Mouse (Mus musculus): ENCODE data around the gene Kcng4. TPM values are rescaled to one million over a fixed set of nuclear protein-coding genes. Genes with fewer than 3 reads are reported as not detected.

The Kcng4 gene
- polyA plus RNA-seq, 1 experiment: 0.51 TPM

DNA sequence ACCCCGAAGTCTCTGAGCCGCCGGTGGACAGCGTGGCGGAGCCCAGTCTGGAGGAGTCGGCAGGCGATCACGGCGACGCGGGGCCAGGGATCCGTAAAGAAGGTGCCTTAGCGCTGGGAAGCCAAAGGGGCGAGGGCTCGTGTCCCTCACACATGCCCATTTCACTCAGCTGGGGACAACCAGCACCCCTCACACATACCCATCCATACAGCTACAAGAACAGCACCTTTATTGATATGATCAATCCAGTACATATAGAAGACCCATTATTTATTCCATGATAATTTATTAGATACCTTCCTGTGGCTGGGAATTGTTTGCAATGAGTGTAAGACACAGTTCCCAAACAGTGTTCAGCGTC, 60.1 kb downstream of the Kcng4 start:
- DNase-seq: no peak
- TF ChIP-seq CTCF (IDR thresholded peaks at IDR 0.05; ENCODE audit: insufficient read depth, low read length) (no peak), POLR2A (IDR thresholded peaks at IDR 0.05; ENCODE audit: borderline replicate concordance, extremely low read depth, low read depth, low read length) (no peak)
- Histone ChIP-seq H3K4me1 (ENCODE audit: control insufficient read depth, insufficient read depth, low read length) (peaks cover 10% of the 10 kb centered on the region), H3K4me3 (replicated peaks; ENCODE audit: extremely low read depth, low read depth, low read length) (peak overlapping the region; percentile 67)
- under 1% methylated on average over 16 of the region's 16 CpGs for WGBS

DNA sequence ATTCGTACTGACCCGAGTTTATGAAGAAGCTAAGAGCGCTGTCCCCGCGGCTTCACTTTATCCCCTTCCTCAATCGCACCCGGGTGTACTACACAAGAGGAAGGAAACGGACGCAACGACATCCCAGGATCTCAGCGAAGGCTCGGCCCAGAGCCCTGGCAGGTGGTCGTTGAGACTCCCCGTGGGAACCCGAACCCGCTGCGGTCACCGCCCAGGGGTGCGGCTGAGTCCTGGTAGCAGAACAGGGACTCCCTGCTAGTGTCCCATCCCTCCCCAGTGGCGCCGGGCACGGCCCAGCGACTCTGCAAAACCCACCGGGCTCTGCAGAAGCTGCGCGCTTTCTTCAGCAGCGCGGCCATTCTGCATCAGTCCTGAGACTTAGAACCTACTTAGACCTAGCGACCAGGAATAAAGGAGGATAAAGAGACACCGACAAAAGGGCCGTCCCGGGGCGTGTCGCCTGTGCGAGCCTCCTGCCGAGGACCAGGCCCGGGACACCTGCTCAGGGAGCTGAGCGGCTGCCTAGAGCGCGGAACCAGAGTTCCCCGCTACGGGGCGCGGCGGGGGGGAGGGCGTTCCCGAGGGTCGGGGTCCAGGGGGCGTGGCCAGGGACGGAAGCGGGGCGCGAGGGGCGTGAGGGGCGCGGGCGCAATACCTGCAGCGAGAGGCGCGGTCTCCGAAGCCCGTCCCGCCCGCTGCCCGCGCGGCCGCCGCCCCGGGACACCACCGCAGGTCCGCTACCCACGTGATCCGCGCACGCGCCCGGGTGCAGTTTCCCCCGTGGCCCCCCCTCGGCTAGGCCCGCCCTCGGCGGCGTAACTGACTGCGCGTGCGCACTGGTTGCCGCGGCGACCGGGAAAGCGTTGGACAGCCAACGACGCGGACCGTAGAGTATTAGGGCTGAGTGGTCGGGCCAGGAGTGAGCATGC, 60.8 kb downstream of the Kcng4 start, which contains the start of the genes Hsdl1 and Dnaaf1:
TSS of gene Hsdl1 (minus strand) at position 747 of the 929 bp plus-strand sequence.
TSS of gene Dnaaf1 (plus strand) at position 799 of the 929 bp plus-strand sequence.
- DNase-seq: peak; percentile 98
- H3K4me1 ChIP-seq (ENCODE audit: control insufficient read depth, insufficient read depth, low read length): peaks cover 10% of the 10 kb centered on the region
- H3K4me3 ChIP-seq (replicated peaks; ENCODE audit: extremely low read depth, low read depth, low read length): peak within 1 kb of the TSS; percentile 67
- under 1% methylated on average over 97 of the region's 97 CpGs for WGBS
- TF ChIP-seq POLR2A (IDR thresholded peaks at IDR 0.05; ENCODE audit: borderline replicate concordance, extremely low read depth, low read depth, low read length): peak; percentile 20; the same call in 1 of the 2 replicates
- TF ChIP-seq CTCF (IDR thresholded peaks at IDR 0.05; ENCODE audit: insufficient read depth, low read length): no peak

Other genes starting within 250 kb of the Kcng4 start
- gene Mlycd, start 240.8 kb downstream of the Kcng4 start, polyA plus RNA-seq (2012; rRNA removed): 26.9 and 32.0 TPM in 2 replicates
- 48.8 and 57.9 TPM in 2 replicates for gene Osgin1, start 201.6 kb downstream of the Kcng4 start, polyA plus RNA-seq (2012; rRNA removed)
- 0.63 and 1.0 TPM in 2 replicates for gene Necab2, start 189.0 kb downstream of the Kcng4 start, polyA plus RNA-seq (2012; rRNA removed)
- 0.14 TPM in 1 of 2 replicates, not detected in the other for gene Slc38a8, start 134.0 kb downstream of the Kcng4 start, polyA plus RNA-seq (2012; rRNA removed)
- gene Mbtps1, start 76.9 kb downstream of the Kcng4 start, polyA plus RNA-seq (2012; rRNA removed): 76.6 and 87.4 TPM in 2 replicates
- 24.1 and 27.7 TPM in 2 replicates for gene Hsdl1, start 60.5 kb downstream of the Kcng4 start, polyA plus RNA-seq (2012; rRNA removed)
- 5.0 and 5.3 TPM in 2 replicates for gene Dnaaf1, start 60.4 kb downstream of the Kcng4 start, polyA plus RNA-seq (2012; rRNA removed)
- 17.6 and 19.5 TPM in 2 replicates for gene Taf1c, start 30.5 kb downstream of the Kcng4 start, polyA plus RNA-seq (2012; rRNA removed)
- not detected in 2 replicates for gene Adad2, start 22.9 kb downstream of the Kcng4 start, polyA plus RNA-seq (2012; rRNA removed)
- gene Wfdc1, start 30.7 kb upstream of the Kcng4 start, polyA plus RNA-seq (2012; rRNA removed): 122 and 130 TPM in 2 replicates
- gene Atp2c2, start 64.3 kb upstream of the Kcng4 start, polyA plus RNA-seq (2012; rRNA removed): 5.4 and 7.2 TPM in 2 replicates
- 10.2 and 10.8 TPM in 2 replicates for gene Tldc1, start 142.7 kb upstream of the Kcng4 start, polyA plus RNA-seq (2012; rRNA removed)
- gene Cotl1, start 204.9 kb upstream of the Kcng4 start, polyA plus RNA-seq (2012; rRNA removed): 155 and 180 TPM in 2 replicates
- gene Klhl36, start 226.6 kb upstream of the Kcng4 start, polyA plus RNA-seq (2012; rRNA removed): 28.9 and 47.8 TPM in 2 replicates